Mouse (Mus musculus): ENCODE results near the gene Kdm2b.
"Not testable (repeated sequence)": the region's sequence is repeated elsewhere in the genome, so short reads cannot be mapped to it uniquely, and the experiment has no call there.

- TF ChIP-seq CTCF (IDR thresholded peaks at IDR 0.05; ENCODE audit: control insufficient read depth, insufficient read depth, low read length); POLR2A (IDR thresholded peaks at IDR 0.05; ENCODE audit: borderline replicate concordance, control insufficient read depth, low read depth, low read length): not testable (repeated sequence)
Observed at GRCm38 (mm10) chr5:122974701-122975100, 14.9 kb downstream of the Kdm2b start.
